Mouse (Mus musculus): ENCODE measurements around the gene Tmem143. TPM values are rescaled to one million over a fixed set of nuclear protein-coding genes. Genes with fewer than 3 reads are reported as not detected.

Tmem143 gene
- 6.8 and 7.4 TPM in 2 replicates for polyA plus RNA-seq (2015; fragmentation: Nextera tagmentation; extraction: Ambion mirVana)

GRCm38 (mm10) chr7:45896517-45897257 lies at the start of gene Tmem143, which contains the start of gene Syngr4:
Tmem143 (plus strand) TSS chr7:45896941.
Syngr4 (minus strand) TSS chr7:45896714.
- 2% methylated on average over 40 of the region's 40 CpGs for WGBS
- Histone ChIP-seq H3K27ac (ENCODE audit: low read depth, low read length) (peak within 1 kb of the TSS; percentile 74), H3K27me3 (replicated peaks; ENCODE audit: control insufficient read depth, insufficient read depth, low read length) (no peaks in the 10 kb centered on the region), H3K9me3 (ENCODE audit: control insufficient read depth) (no peaks in the 10 kb centered on the region), H3K9ac (ENCODE audit: low read depth, low read length) (peak within 1 kb of the TSS; percentile 40), H3K36me3 (ENCODE audit: control insufficient read depth, insufficient read depth) (no peaks in the 10 kb centered on the region), H3K4me3 (ENCODE audit: low read depth, low read length) (peak within 1 kb of the TSS; percentile 39), H3K4me1 (replicated peaks; ENCODE audit: control insufficient read depth, insufficient read depth, low read length) (no peaks in the 10 kb centered on the region), H3K4me2 (replicated peaks; ENCODE audit: low read depth) (peak within 1 kb of the TSS; percentile 64)
- TF ChIP-seq CTCF (IDR thresholded peaks at IDR 0.05; ENCODE audit: low read depth) = no peak
- peak; percentile 87 for ATAC-seq

GRCm38 (mm10) chr7:45848447-45849027 lies 48.2 kb upstream of the Tmem143 start:
- no peak overlapping the region for H3K27ac ChIP-seq (ENCODE audit: low read depth, low read length)
- H3K27me3 ChIP-seq (replicated peaks; ENCODE audit: control insufficient read depth, insufficient read depth, low read length) = 0 out of 2 replicates have a peak, but pooled peaks cover 3% of the 10 kb centered on the region
- no peaks in the 10 kb centered on the region for H3K9me3 ChIP-seq (ENCODE audit: control insufficient read depth)
- no peaks in the 10 kb centered on the region for H3K36me3 ChIP-seq (ENCODE audit: control insufficient read depth, insufficient read depth)
- H3K4me1 ChIP-seq (replicated peaks; ENCODE audit: control insufficient read depth, insufficient read depth, low read length) = no peaks in the 10 kb centered on the region
- ATAC-seq = no peak
- no peak overlapping the region for H3K4me3 ChIP-seq (ENCODE audit: low read depth, low read length)
- H3K9ac ChIP-seq (ENCODE audit: low read depth, low read length) = no peak overlapping the region
- no peak overlapping the region for H3K4me2 ChIP-seq (replicated peaks; ENCODE audit: low read depth)
- 18% methylated on average over 6 of the region's 6 CpGs for WGBS
- no peak for TF ChIP-seq CTCF (IDR thresholded peaks at IDR 0.05; ENCODE audit: low read depth)

GRCm38 (mm10) chr7:45850661-45851060 lies 46.1 kb upstream of the Tmem143 start:
- no peak for ATAC-seq
- H3K9ac ChIP-seq (ENCODE audit: low read depth, low read length) = no peak overlapping the region

GRCm38 (mm10) chr7:45853089-45853488 lies 43.7 kb upstream of the Tmem143 start:
- no peaks in the 10 kb centered on the region for H3K4me1 ChIP-seq (replicated peaks; ENCODE audit: control insufficient read depth, insufficient read depth, low read length)
- no peaks in the 10 kb centered on the region for H3K9me3 ChIP-seq (ENCODE audit: control insufficient read depth)
- H3K27ac ChIP-seq (ENCODE audit: low read depth, low read length) = no peak overlapping the region
- ATAC-seq = no peak
- H3K36me3 ChIP-seq (ENCODE audit: control insufficient read depth, insufficient read depth) = 0 out of 2 replicates have a peak, but pooled peaks cover 4% of the 10 kb centered on the region
- H3K27me3 ChIP-seq (replicated peaks; ENCODE audit: control insufficient read depth, insufficient read depth, low read length) = peaks cover 14% of the 10 kb centered on the region
- no peak overlapping the region for H3K4me3 ChIP-seq (ENCODE audit: low read depth, low read length)
- H3K9ac ChIP-seq (ENCODE audit: low read depth, low read length) = no peak overlapping the region
- no peak for TF ChIP-seq CTCF (IDR thresholded peaks at IDR 0.05; ENCODE audit: low read depth)
- 82% methylated on average over 12 of the region's 12 CpGs for WGBS
- no peak overlapping the region for H3K4me2 ChIP-seq (replicated peaks; ENCODE audit: low read depth)

More at GRCm38 (mm10) chr7:45850661-45851060, 46.1 kb upstream of the Tmem143 start:
- no peaks in the 10 kb centered on the region for H3K4me1 ChIP-seq (replicated peaks; ENCODE audit: control insufficient read depth, insufficient read depth, low read length)
- WGBS = 67% methylated on average over 3 of the region's 3 CpGs
- TF ChIP-seq CTCF (IDR thresholded peaks at IDR 0.05; ENCODE audit: low read depth) = no peak
- no peak overlapping the region for H3K4me2 ChIP-seq (replicated peaks; ENCODE audit: low read depth)
- H3K36me3 ChIP-seq (ENCODE audit: control insufficient read depth, insufficient read depth) = 0 out of 2 replicates have a peak, but pooled peaks cover 4% of the 10 kb centered on the region
- 0 out of 2 replicates have a peak, but pooled peaks cover 3% of the 10 kb centered on the region for H3K27me3 ChIP-seq (replicated peaks; ENCODE audit: control insufficient read depth, insufficient read depth, low read length)
- H3K9me3 ChIP-seq (ENCODE audit: control insufficient read depth) = no peaks in the 10 kb centered on the region
- no peak overlapping the region for H3K27ac ChIP-seq (ENCODE audit: low read depth, low read length)
- H3K4me3 ChIP-seq (ENCODE audit: low read depth, low read length) = no peak overlapping the region

- TF ChIP-seq CTCF (IDR thresholded peaks at IDR 0.05; ENCODE audit: low read depth) = no peak
These were observed 39.5 kb upstream of the Tmem143 start for GRCm38 (mm10) chr7:45856950-45857901.

More at GRCm38 (mm10) chr7:45856950-45857901, 39.5 kb upstream of the Tmem143 start:
- no peaks in the 10 kb centered on the region for H3K4me1 ChIP-seq (replicated peaks; ENCODE audit: control insufficient read depth, insufficient read depth, low read length)
- 0 out of 2 replicates have a peak, but pooled peaks have one; percentile 32 for ATAC-seq
- H3K4me3 ChIP-seq (ENCODE audit: low read depth, low read length) = peak overlapping the region; percentile 28
- WGBS = 13% methylated on average over 30 of the region's 30 CpGs
- no peak overlapping the region for H3K27ac ChIP-seq (ENCODE audit: low read depth, low read length)
- H3K4me2 ChIP-seq (replicated peaks; ENCODE audit: low read depth) = peak overlapping the region; percentile 62
- H3K36me3 ChIP-seq (ENCODE audit: control insufficient read depth, insufficient read depth) = 0 out of 2 replicates have a peak, but pooled peaks cover 4% of the 10 kb centered on the region
- no peaks in the 10 kb centered on the region for H3K9me3 ChIP-seq (ENCODE audit: control insufficient read depth)
- no peak overlapping the region for H3K9ac ChIP-seq (ENCODE audit: low read depth, low read length)
- H3K27me3 ChIP-seq (replicated peaks; ENCODE audit: control insufficient read depth, insufficient read depth, low read length) = peaks cover 14% of the 10 kb centered on the region
